Mouse (Mus musculus) lung, postnatal 14 days (tissue): ENCODE measurements around the gene Rbm28.
A peak's percentile ranks its signal among the peaks of the same experiment; 100 is the strongest.
"Not testable (repeated sequence)": the region's sequence is repeated elsewhere in the genome, so short reads cannot be mapped to it uniquely, and the experiment has no call there.

ENCODE experiments used
- DNase-seq: peaks from one replicate; pipeline ENCODE4 v3.0.0; 2021

Gene Rbm28

GRCm38 (mm10) chr6:29193961-29194750, 29.4 kb upstream of the Rbm28 start:
- peak; percentile 51 for DNase-seq

DNA sequence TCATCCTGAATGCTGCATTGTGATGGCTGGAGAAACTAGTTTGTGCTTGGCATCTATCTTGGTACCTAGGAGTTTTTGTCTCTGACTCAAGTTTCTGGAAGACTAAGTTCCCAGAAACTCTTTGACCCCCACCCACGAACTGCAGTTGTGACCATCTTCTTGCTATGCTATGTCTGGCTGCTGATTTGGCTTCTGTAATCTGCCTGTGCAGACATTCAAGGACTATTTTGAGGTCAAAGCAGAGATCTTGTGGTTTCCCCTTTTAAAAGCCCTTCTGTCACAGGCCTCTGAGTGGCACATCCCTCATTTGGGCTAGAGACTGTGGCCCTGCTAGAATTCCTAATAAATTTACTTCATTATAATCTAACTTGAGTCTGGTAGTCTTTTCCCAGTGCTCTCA, 23.1 kb upstream of the Rbm28 start:
- DNase-seq, result no peak

GRCm38 (mm10) chr6:29179843-29180242, 15.0 kb upstream of the Rbm28 start:
- DNase-seq, result no peak

GRCm38 (mm10) chr6:29178888-29179658, 14.3 kb upstream of the Rbm28 start, which contains the start of gene Prrt4:
Gene Prrt4, minus strand, starts transcription at chr6:29179584.
- peak; percentile 50 for DNase-seq

DNA sequence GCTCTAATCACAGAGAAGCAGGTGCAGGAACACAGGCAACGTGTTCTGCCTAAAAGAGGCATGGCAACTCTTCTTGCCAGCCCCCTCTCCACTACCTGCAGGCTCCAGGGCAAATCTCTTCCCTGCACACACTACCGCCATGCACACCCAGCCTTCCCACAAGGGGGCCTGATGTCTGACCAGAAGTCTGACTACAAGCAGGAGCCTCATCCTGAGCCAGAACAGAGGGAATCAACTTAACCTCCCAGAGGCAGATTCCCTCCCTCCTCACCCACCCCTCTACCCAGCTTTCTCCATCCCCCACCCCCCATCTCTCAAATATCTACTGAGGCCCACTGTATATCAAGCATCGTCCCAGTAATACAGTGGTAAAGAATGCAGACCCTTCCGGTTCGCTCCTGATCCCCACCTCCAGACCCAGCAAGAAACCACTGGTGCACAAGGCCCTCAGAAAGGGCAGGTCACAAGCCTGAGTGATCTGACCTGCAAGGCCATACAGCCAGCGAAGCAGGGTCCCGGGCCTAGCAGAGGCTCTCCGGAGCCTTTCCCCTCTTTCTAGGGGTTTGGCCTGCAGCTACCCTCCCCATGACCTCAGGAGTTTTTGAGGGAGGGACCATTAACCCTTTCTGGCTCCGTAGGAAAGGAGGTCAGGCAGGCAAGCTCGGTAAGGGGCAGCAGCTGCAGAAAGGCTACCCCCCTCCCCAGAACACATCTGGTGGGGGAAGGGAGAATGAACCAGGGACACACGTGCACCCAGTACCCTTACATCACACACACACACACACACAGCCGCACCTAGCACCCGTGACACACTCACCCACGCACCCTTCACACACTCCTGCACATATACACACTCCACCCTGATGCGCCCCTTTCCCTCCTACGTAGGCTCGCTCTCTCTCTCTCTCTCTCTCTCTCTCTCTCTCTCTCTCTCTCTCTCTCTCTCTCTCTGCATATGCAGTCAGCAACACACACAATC, 13.4 kb upstream of the Rbm28 start:
- DNase-seq, result no peak

DNA sequence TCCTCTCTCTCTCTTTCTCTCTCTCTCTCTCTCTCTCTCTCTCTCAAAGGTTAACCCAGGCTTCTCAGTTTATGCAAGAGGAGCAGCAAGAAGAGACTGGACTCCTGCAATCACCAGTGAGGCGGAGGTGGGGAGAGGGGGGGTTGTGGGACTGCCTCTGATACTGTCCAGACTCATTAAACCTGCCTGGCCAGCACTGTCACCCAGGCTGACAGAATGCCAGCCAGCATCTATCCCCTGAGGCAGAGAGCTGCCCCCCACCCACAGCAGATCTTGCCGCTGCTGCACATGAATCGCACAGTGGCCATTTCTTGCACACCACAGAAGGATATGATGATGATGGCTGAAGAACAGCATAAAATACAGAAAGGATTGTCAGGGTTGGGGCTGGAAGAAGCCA, 10.3 kb upstream of the Rbm28 start:
- DNase-seq, result no peak

DNA sequence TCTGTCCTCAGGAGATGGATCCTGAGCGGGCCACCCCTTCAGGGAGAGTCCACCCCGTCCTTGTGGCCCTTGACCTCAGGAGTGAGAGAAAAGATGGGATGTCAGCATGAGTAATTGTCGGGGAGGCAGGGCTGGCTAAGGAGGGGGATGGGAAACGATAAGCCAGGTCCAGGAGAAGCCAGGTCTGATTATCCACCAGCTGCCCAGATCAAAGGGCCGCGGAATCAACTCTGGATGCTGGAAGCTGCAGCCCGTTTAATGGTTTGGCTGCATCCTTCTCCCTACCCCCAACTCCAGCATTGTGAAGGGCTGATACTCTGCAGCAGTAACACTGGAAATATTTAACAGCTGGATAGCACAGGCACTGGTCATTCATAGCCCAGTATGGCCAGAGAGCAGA, 9.6 kb upstream of the Rbm28 start:
- no peak for DNase-seq

- DNase-seq, result peak; percentile 83
Observed at GRCm38 (mm10) chr6:29170952-29171388, 6.2 kb upstream of the Rbm28 start.

- peak; percentile 24 for DNase-seq
Observed at GRCm38 (mm10) chr6:29170063-29170921, 5.5 kb upstream of the Rbm28 start.

- no peak for DNase-seq
Observed at GRCm38 (mm10) chr6:29169675-29170062, 4.9 kb upstream of the Rbm28 start.

- DNase-seq, result no peak
Observed at GRCm38 (mm10) chr6:29168871-29169270, 4.1 kb upstream of the Rbm28 start.

GRCm38 (mm10) chr6:29166196-29166595, 1.4 kb upstream of the Rbm28 start:
- peak; percentile 57 for DNase-seq

DNA sequence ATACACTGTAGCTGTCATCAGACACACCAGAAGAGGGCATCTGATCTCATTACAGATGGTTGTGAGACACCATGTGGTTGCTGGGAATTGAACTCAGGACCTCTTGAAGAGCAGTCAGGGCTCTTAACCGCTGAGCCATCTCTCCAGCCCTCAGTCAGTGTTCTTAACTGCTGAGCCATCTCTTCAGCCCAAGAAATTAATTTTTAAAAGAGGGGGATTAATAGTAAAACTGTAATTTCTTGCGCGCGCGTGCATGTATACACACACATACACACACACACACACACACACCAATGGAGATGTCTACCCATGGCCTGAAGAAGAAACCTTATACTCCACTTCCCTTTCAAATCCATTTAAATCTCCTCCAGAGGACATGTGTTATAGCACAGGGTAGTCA, 3.5 kb downstream of the Rbm28 start:
- DNase-seq, result not testable (repeated sequence)

DNA sequence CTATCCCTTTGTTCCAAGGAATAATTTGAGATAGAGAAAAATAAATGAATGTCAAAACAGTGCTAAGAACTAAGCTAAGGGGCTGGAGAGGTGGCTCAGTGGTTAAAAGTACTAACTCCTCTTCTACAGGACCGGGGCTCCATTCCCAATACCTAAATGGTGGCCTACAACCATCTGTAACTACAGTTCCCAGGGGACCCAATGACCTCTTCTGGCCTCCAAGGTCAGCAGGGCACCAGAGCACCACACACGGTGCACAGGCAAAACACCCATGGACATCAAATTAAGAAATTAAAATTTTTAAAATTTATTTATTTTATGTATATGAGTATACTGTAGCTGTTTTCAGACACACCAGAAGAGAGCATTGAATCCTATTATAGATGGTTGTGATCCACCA, 4.0 kb downstream of the Rbm28 start:
- no peak for DNase-seq

DNA sequence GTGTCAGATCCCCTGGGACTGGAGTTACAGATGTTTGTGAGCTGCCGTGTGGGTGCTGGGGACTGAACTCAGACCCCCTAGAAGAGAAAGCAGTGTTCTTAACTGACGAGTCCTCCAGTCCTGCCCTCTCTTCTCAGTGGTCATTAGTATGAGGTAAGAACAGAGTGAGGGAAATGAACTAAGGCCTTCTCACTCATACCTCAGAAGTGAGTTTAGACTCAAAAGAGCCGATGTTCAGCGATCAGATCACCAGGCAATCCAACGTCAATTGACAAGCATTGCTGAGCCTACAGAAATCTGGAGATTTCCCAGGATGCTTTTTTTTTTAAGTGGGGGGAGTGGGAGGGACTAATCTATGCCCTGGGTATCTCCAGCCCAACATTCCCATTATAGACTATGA, 8.5 kb downstream of the Rbm28 start:
- no peak for DNase-seq

- no peak for DNase-seq
Observed at GRCm38 (mm10) chr6:29150001-29150400, 14.8 kb downstream of the Rbm28 start.

GRCm38 (mm10) chr6:29147407-29148010, 17.3 kb downstream of the Rbm28 start:
- no peak for DNase-seq

DNA sequence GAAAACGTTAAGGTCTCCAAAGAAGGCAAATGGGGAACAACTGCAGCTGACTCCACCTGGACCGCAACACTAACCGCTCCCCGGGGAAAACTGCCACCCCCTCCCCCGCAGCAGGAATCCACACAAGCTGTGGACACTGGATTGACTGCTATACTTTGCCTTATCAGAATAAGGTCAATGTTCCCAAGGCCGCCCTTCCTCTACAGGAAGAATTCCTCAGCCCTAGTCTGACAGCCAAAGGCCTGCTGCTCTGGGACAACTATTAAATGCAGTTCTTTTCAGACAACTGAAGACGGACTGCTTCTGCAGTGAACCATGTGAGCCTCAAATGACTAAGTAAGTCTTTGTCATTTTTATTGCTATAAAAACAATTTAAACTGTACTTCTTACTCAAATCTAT, 18.2 kb downstream of the Rbm28 start:
- DNase-seq, result no peak

DNA sequence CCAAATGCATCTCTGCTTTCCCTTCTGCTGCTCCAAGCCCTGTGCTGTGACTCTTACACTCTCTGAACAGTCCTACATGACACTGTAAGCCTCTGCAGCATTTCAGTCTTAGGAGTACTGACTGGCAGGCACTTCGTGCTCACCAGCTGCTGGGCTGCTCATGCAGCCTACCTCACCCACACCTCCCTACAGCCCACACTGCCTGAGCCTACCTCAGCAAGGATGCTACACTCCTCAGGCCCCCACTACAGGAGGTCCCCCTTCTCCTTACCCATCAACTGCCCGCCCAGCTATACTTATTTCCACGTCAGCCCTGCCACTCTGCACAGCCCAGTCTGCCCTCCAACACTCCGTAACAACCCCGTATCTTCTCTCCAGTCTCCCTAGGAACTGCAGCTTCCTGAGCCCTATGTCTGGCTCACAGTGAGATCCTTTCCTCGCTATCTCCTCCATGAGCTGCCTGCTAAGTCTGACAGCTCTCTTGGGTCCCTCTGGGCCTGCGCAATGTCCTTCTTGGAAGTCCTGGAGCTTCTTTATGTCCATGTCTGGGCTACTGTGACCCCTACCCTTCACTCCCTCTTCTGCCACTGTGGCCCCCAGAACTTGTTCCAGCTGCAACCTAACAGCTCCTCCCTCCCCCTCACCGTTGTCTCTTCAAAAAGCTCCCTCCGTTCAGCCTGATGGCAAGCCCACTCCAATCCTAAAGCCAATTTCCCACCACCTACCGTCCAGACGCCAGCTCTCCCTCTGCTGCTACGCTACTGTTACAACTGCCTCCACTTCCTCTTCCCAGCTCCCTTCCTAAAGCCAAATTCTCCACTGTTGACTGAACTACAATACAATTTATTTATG, 19.1 kb downstream of the Rbm28 start:
- DNase-seq, result no peak

DNA sequence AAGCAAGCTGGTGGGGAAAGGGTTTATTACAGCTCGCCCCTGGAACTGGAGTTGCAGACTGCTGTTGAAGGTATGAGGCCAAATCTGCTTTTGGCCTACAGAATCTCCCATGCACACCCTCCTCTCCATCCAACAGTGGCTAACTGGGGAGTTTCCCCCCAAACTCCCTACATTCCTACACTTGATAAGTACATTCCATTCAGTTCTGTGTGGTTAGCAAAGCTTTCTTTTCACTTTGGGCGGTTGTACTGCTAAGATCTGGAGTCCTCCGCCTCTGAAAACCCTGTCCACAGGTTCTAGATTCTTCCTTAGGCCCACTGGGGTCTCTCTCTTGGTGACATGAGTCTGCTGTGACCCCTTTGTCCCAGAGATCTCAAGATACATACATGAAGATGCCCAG, 19.8 kb downstream of the Rbm28 start:
- no peak for DNase-seq

- DNase-seq, result peak; percentile 61
Observed at GRCm38 (mm10) chr6:29143608-29144007, 21.2 kb downstream of the Rbm28 start.
